Mouse (Mus musculus) naive thymus-derived CD4-positive, alpha-beta T cell, adult 2 months (primary cell): ENCODE data around the gene Tceal5.

ENCODE experiments used
- DNase-seq: peaks from one replicate; pipeline ENCODE4 v3.0.0-alpha.2; 2011; ENCODE audit warnings: low read depth

Gene Tceal5

DNA sequence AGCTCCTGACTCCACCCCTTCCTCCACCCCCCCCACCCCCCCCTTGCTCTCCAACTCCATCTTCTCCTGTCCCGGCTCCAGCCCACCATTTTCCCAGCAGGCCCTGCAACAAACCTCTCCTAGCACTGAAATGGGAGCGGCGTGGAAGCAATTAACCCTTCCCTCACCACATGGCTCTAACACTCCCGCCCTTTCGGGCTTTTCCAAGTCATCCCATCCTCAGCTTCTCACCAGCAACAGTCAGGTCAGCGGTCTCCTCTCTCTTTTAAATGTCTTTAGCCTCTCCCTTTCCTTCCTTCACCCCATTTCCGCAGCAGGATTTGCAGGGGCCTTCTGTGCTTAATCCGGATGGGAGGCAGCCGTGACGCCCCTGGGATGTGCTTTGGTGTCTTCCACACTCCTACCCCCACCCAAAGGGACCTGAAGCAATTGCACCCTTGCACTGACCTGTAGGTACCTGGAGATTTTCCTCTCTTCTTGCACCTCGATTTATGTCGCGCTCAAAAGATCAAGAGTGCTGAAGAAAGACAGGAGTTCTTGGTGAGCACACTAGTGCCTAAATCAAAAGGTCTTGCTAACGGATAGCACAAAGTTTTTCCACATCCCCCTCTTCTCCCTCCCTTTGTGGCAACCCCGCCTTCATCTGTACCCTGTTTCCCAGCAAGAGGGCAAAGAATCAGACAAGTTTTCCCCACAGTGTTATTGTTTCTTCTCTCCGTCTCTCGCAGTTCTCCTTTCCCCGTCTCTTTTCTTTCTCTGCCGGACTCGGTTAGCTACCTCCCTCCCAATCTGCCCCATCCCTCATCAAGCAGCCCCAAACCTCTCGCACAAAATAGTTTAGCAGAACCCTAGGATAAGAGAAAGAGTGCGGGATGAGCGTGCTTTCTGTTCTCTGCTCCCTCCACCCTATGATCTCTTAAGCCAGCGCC lies 32.2 kb downstream of the Tceal5 start:
- DNase-seq: no peak

DNA sequence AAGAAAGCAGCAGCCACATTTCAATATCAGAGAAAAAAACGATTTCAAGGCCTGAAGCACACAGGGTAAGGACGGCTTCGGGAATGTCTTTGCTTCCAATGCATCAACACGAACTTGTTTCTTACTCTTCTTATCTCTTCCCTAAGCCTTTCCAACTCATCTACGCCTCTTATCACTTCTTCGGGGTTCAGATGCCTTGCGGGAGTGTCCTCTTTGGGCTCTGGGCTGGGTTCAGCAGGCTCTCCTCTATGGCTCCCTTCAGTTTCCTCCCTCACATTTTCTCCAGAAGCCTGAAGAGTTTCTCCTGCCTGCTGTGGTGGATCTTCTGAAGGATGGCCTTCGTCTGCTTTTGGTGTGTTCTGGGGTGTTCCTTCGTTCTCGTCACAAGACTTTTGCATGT lies 33.1 kb downstream of the Tceal5 start:
- no peak for DNase-seq
